Mouse (Mus musculus): ENCODE results near the gene Atl1. TPM values are rescaled to one million over a fixed set of nuclear protein-coding genes. Genes with fewer than 3 reads are reported as not detected.
A peak's percentile ranks its signal among the peaks of the same experiment; 100 is the strongest.

Gene Atl1
- polyA plus RNA-seq, 3 experiments from 2014 or later, result 0.10 to 0.75 (median 0.42) TPM

DNA sequence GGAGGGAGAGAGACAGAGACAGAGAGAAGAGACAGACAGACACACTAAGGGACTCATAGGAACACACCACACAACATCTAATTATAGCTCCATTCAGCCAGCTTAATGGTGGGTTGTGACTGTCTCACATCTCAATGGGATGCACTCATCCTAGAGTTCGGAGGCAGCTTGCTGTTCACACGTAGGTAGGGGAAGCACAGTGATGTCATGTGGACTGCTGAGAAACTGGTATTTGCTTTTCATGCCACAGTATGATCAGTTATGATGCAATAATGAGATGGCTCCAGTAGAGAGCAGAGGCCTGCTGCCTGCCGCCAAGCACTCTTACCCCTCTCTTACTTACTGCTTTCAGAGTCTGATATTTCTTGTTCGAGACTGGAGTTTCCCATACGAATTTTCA is 53.4 kb downstream of the Atl1 start:
- ATAC-seq, result no peak

DNA sequence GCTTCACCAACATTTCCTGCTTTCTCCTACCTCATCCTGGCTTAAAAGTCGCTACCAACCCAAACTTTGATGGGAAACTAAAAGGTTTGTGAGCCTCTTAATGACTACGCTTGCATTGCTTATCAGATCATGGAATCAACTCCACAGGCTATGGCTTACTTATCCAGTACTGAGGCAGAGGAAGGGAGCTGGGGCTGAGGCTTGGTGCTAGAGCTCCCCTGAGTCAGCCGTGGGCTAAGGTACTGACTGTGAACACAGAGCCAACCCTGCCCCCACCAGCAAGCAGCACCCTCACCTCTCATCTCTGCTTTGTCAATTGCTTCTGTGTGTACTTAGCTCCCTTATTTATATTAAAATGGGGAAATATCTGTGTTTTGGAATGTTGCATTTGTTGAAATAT is 55.1 kb downstream of the Atl1 start:
- no peak for ATAC-seq

DNA sequence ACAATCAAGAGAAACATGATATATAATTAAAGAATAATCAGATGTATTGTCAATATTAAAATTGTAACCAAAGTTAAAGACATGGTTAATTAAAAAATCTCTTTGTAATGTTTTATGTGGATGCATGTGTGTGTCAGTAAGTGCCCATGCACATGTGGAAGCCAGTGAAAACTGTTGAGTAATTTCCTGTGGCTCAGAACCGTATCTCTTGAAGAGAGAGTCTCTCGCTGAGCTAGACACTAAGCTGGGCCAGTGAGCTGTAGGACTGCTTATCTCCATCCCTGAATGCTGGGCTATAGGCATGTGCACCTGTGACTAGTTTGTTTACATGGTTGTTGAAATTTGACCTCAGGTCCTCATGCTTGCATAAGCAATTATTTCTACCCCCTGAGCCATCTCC is 65.0 kb downstream of the Atl1 start:
- ATAC-seq, result no peak

DNA sequence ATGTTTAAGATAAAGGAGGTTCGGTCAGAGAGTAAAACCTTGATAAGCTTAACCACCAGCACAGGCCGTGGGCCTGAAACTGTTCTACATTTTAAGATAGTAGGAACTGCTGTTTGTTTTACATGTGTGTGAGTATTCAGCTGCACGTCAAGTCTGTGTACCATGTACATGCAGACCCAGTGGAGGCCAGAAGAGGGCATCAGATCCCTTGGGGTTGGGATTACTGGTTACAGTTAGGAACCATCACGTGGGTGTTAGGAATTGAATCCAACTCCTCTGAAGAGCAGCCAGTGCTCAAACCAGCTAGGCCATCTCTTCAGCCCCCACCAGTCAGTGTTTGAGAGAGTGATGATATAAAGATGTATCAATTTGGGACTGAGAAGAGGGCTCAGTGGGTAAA is 70.1 kb downstream of the Atl1 start:
- ATAC-seq, result peak; percentile 73

DNA sequence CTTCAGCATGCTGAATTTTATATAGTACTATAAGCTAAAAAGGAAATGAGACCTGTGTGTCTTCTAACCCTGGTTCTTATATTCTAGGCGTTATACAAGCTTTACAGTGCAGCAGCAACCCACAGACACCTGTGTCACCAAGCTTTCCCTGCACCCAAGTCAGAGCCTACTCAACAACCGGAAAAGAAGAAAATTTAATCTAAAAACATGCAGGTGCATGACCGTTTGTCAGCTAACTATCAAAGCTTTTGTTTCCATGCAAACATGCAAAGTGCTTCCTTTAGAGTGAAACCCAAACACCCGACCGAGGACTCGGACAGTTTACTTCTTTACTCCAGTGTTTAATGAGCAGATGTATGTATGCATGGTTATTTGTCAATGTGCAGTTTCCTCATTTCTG is 70.7 kb downstream of the Atl1 start:
- ATAC-seq, result no peak

DNA sequence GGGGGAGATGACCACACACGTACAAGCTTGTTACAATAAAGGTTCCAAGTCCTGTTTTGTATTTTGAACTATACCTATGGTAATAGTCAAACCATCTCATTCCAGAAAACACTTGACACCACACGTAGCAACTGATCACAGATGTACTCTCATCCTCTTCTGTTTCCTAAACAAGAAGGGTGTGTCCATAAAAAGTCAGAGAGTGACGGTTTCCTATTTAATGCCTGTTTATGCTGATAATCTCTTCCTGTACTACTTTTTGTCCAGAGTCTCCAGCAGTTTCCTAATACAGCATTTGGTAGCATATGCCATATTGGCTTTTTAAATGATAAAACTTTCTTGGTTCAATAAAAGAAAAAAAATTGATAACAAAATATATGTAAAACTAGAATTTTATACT is 73.2 kb downstream of the Atl1 start:
- ATAC-seq, result no peak

DNA sequence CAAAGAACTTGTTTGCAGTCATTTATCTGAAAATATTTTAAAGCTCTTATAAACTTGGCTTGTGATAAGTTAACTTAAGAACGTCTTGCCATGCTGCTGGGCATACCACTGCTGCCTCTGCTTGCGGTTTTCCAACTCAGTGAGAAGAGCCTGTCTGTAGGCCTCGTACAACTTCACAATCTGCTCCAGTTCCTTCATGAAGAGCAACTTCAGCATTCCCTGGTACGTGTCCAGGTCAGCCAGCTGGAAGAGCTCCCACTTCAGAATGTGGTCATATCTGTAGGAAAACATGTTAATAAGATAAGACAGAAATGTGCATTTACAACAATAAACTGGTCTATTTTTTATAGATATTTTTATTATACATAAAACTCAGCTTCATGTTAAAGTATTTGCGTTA is 73.7 kb downstream of the Atl1 start:
- no peak for ATAC-seq

DNA sequence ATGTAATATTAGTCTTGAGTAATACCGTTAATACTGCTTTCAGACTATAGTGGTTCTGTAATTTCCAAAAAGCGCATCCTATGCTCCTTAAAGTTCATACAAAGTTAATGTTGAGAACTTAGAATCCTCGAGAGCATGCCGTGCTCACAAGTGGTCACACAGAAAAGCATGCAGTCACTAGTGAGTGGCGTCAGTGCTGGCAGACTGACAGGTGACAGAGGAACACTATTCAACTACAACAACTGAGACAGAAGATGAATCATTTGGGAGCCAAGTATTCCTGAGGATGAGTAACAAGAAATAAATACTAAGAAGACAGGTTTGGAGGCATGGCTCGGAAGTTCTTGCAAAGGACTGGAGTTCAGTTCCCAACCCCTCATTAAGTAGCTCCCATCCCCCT is 74.7 kb downstream of the Atl1 start:
- ATAC-seq, result no peak

DNA sequence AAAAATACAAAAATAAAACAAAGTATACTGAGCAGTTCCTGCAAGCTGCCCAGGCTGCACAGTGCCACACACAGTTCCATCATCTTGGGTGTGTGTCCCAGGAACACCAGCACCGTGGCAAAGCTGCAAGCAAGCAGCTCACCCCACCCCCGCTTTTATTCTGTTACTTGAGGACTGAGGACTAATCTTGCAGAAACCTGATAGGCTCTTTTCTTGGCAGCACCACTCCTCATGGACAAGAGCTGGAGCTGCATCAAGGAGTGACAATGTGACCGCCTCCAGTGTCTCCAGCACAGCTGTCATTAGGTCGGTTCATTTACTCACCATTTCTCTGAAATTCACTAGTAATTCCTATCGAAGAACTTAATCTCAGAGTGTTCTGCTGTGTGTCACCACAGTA is 75.7 kb downstream of the Atl1 start:
- no peak for ATAC-seq

DNA sequence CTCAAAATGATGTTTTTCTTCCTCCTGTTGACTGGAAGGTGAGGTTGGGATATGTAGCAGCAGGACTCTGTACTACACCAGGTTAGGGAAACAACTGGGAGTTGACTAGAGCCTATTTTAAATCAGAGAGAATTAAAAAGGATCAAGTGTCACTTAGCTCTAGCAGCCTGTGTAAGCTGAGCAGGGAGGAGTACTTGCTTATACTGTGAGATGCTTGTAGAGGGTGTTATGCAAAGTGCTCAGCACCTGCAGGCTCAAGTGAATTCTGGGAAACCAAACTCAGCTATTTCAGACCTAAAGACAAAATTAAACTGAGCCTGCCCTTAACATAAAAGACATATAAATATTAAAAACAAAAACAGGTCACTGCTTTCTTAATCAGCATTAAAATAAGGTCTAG is 81.3 kb downstream of the Atl1 start:
- no peak for ATAC-seq

DNA sequence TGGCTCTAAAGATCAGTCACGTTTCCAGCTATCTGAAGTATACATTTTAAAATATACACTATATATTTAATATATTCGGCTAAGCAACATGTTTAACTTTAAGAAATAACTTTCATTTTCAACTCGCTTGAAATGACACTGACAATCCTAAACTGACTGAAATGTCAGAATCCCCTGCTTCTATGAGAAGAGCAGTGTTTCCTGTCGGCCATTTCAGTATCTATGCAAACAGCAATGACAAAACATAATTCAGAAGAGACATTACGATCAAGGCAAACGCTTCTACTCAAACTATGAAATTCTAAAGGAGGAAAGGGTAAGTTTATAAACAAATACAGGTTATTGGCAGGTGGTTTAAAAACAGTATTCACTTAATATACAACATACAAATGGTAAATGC is 84.3 kb downstream of the Atl1 start:
- ATAC-seq, result peak; percentile 76

DNA sequence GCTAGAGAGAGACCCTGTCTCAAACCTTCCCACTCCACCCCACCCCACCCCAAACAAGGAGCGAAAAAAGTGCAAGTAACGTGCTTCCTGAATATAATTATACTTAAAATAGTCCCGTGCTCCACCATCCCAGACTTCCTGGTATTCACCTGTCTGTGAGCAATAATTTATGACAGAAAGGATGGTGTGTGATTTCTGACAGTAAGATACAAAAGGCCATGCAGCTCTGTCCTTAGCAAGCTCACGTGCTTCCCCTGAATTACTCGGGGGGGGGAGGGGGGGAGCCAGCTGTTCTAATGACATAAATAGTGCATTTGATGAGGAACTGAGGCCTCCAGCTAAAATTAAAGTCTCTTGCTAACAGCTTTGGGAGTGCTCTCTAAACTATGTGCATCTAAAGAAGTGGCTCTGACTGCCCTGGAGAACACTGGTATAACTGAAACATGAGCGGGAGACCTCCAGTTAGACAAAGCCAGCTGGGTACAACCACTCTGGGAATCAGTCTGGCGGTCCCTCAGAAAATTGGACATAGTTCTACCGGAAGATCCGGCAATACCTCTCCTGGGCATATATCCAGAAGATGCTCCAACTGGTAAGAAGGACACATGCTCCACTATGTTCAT is 85.1 kb downstream of the Atl1 start:
- peak; percentile 7 for ATAC-seq

DNA sequence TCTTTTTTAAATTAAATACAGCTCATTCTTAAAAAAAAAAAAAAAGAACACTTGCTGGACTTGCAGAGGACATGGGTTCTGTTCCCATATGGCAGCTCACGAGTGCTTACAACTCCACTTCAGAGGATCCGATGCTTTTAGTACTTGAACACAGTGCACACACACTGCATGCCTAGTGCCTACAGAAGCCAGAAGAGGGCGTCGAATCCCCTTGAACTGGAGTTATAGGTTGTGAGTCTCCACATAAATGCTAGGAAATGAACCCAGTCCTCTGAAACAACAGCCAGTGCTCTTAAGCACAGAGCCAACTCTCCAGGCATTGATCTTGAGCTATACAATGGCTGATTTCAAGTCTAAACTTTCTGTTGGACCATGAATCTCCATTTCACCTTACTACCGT is 90.5 kb downstream of the Atl1 start:
- ATAC-seq, result no peak

DNA sequence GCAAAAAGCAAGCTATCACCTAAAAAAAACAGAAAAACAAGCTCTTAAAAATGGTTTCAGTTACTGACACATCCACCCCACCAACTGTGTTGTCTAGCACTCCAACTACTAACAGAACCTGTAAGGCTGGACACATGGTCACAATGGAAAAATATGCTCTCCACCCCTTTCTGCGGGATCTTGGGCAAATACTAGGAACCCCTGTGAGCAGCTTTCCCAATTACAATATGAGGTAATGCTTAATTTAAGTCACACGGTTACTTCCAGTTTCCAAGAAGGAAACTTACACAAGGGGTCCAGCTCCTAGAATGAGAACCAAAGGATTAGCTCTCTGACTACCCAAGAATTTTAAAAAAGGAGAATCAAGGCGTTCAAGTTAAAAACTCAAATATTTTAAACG is 93.1 kb downstream of the Atl1 start:
- ATAC-seq, result no peak

DNA sequence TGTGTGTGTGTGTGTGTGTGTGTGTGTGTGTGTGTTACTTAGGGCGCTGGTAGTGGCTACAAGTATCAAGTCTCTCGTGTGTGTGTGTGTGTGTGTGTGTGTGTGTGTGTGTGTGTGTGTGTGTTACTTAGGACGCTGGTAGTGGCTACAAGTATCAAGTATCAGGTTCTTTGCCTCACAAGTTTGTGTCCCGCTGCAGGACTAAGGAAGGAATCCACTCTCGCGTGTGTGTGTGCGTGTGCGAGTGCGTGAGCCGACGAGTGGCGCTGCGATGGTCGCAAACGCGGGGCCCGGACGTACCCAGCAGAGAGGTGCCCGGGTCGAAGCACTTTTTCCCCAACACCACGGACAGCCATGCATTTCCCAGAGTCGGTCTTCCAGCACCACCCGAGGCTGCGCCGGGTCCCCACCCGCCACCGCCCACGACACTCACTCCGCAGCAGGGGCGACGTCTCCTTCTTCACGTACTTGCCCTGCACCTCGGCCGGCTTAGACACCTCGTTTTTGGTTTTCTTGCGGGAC is 93.9 kb downstream of the Atl1 start:
- peak; percentile 33 for ATAC-seq

DNA sequence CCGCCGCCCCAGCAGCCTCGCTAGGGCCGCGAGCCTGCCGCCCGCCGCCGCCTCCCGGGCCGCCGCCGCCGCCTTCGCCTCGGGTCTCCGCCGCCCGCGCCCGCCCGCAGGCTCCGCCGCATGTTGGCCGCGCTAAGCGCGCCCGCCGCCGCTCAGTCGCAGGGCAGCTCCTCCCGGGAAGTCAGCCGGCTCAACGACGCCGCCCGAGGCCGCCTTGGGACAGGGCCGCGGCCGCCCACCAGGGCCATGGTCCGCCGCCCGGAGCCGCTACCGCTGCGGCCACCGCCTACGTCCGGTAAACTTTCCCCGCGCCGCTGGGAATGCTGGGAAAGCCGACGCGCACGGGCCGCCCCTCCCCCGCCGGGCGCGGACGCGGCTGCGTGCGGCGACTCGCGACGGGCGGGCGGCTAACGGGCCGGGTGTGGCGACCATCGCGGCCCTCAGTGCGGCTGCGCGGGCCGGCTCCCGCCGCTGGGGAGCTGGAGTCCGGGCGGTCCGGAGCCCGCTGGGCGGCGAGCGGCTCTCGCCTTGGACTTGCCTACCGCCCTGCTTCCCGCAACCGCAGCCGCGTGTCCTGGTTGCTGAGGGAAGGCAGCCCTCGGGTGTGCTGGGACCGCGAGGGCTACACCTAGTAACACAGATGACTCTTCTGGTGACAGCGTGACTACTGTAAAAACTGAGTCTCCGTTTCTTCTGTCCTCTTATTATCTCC is 94.5 kb downstream of the Atl1 start, which contains the start of gene Sav1:
Sav1 (minus strand) TSS at position 217 of the 712 bp plus-strand sequence.
- peak; percentile 63 for ATAC-seq

DNA sequence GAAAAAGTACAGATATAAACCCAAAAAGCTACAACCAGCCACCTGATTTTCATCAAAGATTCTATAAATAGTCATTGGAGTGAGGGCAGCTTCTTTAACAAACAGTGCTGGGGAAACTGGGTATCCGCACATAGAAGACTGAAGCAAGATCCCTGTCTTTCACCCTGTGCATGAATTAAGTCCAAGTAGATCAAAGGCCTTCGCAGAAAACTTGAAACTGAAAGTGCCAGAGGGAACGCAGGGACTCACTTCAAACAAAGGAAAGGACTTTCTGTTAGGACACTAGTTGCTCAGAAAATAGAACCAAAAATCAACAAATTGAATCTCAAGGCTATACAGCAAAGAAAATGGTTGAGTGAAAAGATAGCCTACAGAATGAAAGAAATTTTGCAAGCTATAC is 103.0 kb downstream of the Atl1 start:
- ATAC-seq, result no peak

DNA sequence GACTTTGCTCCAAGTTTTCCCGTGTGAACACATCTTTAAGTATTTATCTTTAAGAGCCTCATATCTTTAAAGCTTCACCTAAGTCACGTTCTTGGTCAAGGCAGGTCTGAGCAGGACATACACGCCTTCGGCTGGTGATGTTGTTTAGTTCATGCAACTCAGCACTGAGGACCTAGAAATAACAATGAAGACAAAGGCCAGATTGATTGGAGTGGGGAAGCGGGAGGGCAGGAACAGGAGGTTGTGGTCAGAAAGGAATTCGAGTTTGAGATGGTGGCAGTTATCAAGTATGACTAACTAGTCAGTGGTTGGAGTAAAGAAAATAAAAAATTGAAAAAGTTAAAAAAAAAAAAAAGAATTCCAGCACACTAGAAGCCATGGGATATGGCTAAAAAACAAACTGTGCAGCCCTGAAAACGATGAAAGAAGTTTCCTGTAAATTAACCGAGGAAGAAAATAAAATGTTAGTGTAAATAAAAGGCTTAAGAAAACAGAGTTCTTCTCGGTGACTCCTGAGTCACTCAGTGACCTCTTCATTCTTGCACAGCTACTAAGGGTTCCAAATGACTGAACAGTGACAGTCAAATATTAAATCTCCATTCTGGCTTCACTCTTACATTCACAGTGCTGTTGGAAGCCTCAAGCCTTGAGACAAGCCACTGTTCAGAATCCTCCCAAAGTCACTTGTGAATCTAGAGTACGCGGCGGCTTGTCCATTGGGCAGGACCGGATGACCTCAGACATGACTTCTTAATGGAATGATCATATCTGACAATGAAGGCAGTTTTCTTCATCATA is 106.0 kb downstream of the Atl1 start:
- ATAC-seq, result no peak

DNA sequence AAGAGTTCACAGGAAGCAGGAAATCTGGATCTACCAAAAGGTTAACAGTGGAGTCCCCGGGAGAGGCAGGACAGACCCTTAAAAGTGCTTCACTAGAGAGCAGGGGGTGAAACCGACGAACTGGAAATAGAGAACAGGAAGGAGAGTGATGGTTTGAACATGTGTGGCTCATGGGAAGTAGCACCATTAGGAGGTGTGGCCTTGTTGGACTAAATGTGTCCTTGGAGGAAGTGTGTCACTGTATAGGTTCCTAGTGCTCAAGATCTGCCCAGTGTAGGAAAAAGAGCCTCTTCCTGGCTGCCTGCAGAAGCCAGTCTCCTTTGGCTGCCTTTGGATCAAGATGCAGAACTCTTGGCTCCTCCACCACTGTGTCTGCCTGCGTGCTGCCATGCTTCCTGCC is 112.7 kb downstream of the Atl1 start:
- no peak for ATAC-seq

DNA sequence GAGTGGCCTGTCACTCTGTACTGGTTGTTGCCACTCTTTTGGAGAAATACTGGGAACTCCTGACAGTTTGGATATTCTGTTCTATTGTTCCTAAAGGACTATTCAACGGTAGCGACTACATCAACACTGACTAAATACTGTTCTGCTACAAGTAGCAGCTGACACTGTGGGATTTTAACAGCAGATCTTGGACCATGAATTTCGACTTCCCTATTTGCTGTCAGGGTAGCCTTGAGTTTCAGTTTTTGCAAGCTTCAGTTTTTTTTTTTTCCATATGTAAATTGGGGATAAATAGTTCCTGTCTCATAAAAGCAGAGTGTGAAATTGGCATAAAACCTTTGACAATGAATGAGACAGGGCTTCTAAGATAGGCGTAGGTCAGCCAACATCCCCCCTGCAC is 117.9 kb downstream of the Atl1 start:
- no peak for ATAC-seq

DNA sequence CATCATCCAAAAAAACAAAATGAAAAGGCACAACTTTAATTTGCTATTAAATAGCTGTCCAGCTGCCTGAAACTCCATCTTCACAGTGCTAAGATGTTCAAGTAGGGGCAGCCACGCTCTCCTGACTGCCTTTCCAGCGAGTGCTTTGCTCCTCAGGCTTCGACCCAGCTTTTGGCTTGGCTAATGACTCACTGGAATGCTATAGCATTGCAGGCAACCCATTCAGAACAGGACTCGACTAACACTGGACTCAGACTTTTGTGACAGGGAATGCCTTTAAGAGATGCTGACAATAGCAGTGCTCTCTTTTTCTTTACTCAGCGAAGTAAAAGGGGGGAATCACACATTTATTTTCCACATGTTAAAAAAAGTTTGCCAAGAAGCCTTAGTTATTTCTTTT is 119.3 kb downstream of the Atl1 start:
- no peak for ATAC-seq

DNA sequence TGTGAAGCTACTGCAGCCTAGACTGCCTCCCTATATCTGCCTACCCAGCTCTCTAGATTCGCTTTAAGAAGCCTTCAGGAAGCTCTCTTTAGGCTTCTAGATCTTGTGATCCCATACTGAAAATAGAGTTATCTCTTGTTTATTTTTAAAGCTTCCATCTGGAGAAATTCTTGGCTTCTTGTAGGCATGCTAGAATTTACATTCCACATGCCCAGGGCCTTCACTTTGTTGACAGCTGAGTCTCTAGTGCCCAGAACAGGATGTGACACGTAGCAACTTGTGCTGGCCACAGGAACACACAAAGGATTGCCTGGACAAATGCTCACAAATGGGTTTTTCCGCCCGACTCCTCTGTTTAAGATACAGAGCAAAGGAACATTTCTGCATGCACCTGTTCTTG is 123.5 kb downstream of the Atl1 start:
- no peak for ATAC-seq

Measured in inflammation-experienced regulatory T-cells, adult 6 months (primary cell).